Mouse (Mus musculus): ENCODE measurements at regions not wholly inside any gene's neighbourhood (a gene's known extent, or its start where the extent isn't known, plus 50 kb on each side); places are given as distances from the start of the nearest gene placed in this dataset.

GRCm38 (mm10) chr2:123312277-123312617 is 547.2 kb downstream of the Sqor start:
- TF ChIP-seq CTCF (IDR thresholded peaks at IDR 0.05; ENCODE audit: low read depth) (peak; percentile 93), EP300 (optimal IDR thresholded peaks at IDR 0.05) (no peak)
